Mouse (Mus musculus) bone marrow, adult 2 months (tissue): Measurements from ENCODE around the gene Rpl10.

Experiments used
- CTCF ChIP-seq: fragments of 200-500 bp; IDR thresholded peaks from 2 replicates; pipeline ENCODE4 v1.5.1; 2011; ENCODE audit warnings: low read length, control low read depth; ENCODE audit not compliant: control insufficient read depth, insufficient read depth
- POLR2A ChIP-seq: fragments of 200-500 bp; IDR thresholded peaks from 2 replicates; pipeline ENCODE4 v1.6.1; 2011; ENCODE audit warnings: low read depth, mild to moderate bottlenecking, control low read depth, low read length, borderline replicate concordance; ENCODE audit not compliant: control insufficient read depth

GRCm38 (mm10) chrX:74254888-74255565 is 15.6 kb upstream of the Rpl10 start:
- no peak for TF ChIP-seq CTCF
- no peak for TF ChIP-seq POLR2A
